Mouse (Mus musculus): Measurements from ENCODE around the gene Zfp319.

- no peak for TF ChIP-seq CHD2 (IDR thresholded peaks at IDR 0.05; ENCODE audit: low read depth, low read length)
- no peak for TF ChIP-seq ZNF384 (IDR thresholded peaks at IDR 0.05; ENCODE audit: low read depth, low read length)
- TF ChIP-seq HCFC1 (IDR thresholded peaks at IDR 0.05; ENCODE audit: borderline replicate concordance, insufficient read depth, low read length), result no peak
These were observed 43.7 kb upstream of the Zfp319 start for GRCm38 (mm10) chr8:95375374-95375930.

All from ES-E14 (cell line).